Mouse (Mus musculus) hindbrain, embryonic 13.5 days (tissue): Measurements from ENCODE around the gene Ppp3ca. TPM values are rescaled to one million over a fixed set of nuclear protein-coding genes. Genes with fewer than 3 reads are reported as not detected.

Source experiments
- ATAC-seq: fragments of 200-750 bp; cut with Nextera tagmentation; 2 replicates; pipeline ENCODE4 v1.8.0; 2017; ENCODE audit warnings: moderate TSS enrichment; ENCODE audit not compliant: low FRiP score
- H3K27ac ChIP-seq: fragments of 300-500 bp; sonication (generic); 2 replicates; pipeline ENCODE4 v1.5.1; 2015; ENCODE audit warnings: inconsistent platforms, mild to moderate bottlenecking, moderate library complexity
- H3K27me3 ChIP-seq: fragments of 300-500 bp; sonication (generic); 2 replicates; pipeline ENCODE4 v1.6.1; 2015; ENCODE audit warnings: mild to moderate bottlenecking, inconsistent platforms
- H3K36me3 ChIP-seq: fragments of 300-500 bp; sonication (generic); 2 replicates; pipeline ENCODE4 v1.6.1; 2015; ENCODE audit warnings: mild to moderate bottlenecking, inconsistent platforms
- H3K4me1 ChIP-seq: fragments of 300-500 bp; sonication (generic); replicated peaks from 2 replicates; pipeline ENCODE4 v1.6.1; 2015; ENCODE audit warnings: inconsistent platforms
- H3K4me2 ChIP-seq: fragments of 300-500 bp; sonication (generic); 2 replicates; pipeline ENCODE4 v1.6.1; 2015; ENCODE audit warnings: inconsistent platforms, mild to moderate bottlenecking, moderate library complexity
- H3K4me3 ChIP-seq: fragments of 300-500 bp; sonication (generic); 2 replicates; pipeline ENCODE4 v1.5.1; 2015; ENCODE audit warnings: mild to moderate bottlenecking, inconsistent platforms
- H3K9ac ChIP-seq: fragments of 300-500 bp; sonication (generic); 2 replicates; pipeline ENCODE4 v1.6.1; 2015; ENCODE audit warnings: mild to moderate bottlenecking, inconsistent platforms
- H3K9me3 ChIP-seq: fragments of 300-500 bp; sonication (generic); 2 replicates; pipeline ENCODE4 v1.6.1; 2016; ENCODE audit warnings: inconsistent platforms
- WGBS: fragments of 180-500 bp; shearing (Covaris S2); methylation state at CpG from one replicate; pipeline ENCODE4 v1.1.7; 2015; 5-methylcytosine and 5-hydroxymethylcytosine counted together
- polyA plus RNA-seq: library from polyadenylated mRNA; unstranded; fragments of >200 nt; fragmentation: Nextera tagmentation; extraction: Ambion mirVana; gene quantifications from 2 replicates; pipeline ENCODE4 v1.2.1, GENCODE M21; 2015

The Ppp3ca gene
- 131 and 134 TPM in 2 replicates for polyA plus RNA-seq

- WGBS: under 1% methylated on average over 24 of the region's 43 CpGs
- H3K27ac ChIP-seq: peak within 1 kb of the TSS; percentile 97
- H3K4me3 ChIP-seq: peak within 1 kb of the TSS; percentile 91
- peak within 1 kb of the TSS; percentile 95 for H3K9ac ChIP-seq
- peak within 1 kb of the TSS; percentile 68 for H3K4me2 ChIP-seq
- H3K9me3 ChIP-seq: no peaks in the 10 kb centered on the region
- no peaks in the 10 kb centered on the region for H3K36me3 ChIP-seq
- peaks cover 32% of the 10 kb centered on the region for H3K4me1 ChIP-seq
- no peak for ATAC-seq
- H3K27me3 ChIP-seq: no peaks in the 10 kb centered on the region
Measured at GRCm38 (mm10) chr3:136670110-136670359, at the start of gene Ppp3ca. TSS of gene Ppp3ca (plus strand) at chr3:136670124.

- no peak overlapping the region for H3K4me2 ChIP-seq
- no peaks in the 10 kb centered on the region for H3K27me3 ChIP-seq
- no peaks in the 10 kb centered on the region for H3K4me1 ChIP-seq
- ATAC-seq: no peak
- H3K9ac ChIP-seq: no peak overlapping the region
- H3K4me3 ChIP-seq: no peak overlapping the region
- 72% methylated on average over 5 of the region's 5 CpGs for WGBS
- no peak overlapping the region for H3K27ac ChIP-seq
- no peaks in the 10 kb centered on the region for H3K9me3 ChIP-seq
- no peaks in the 10 kb centered on the region for H3K36me3 ChIP-seq
Measured at GRCm38 (mm10) chr3:136640544-136641230, 29.2 kb upstream of the Ppp3ca start.

- WGBS: 70% methylated on average over 4 of the region's 4 CpGs
- ATAC-seq: no peak
- Histone ChIP-seq H3K9ac (no peak overlapping the region), H3K4me3 (no peak overlapping the region), H3K4me2 (no peak overlapping the region), H3K4me1 (peaks cover 7% of the 10 kb centered on the region; the same call in 1 of the 2 replicates), H3K27me3 (no peaks in the 10 kb centered on the region), H3K36me3 (no peaks in the 10 kb centered on the region), H3K27ac (no peak overlapping the region), H3K9me3 (no peaks in the 10 kb centered on the region)
Measured at GRCm38 (mm10) chr3:136650966-136651365, 19.0 kb upstream of the Ppp3ca start.

GRCm38 (mm10) chr3:136651496-136651895, 18.4 kb upstream of the Ppp3ca start:
- Histone ChIP-seq H3K4me1 (peaks cover 7% of the 10 kb centered on the region; the same call in 1 of the 2 replicates), H3K36me3 (no peaks in the 10 kb centered on the region), H3K9me3 (no peaks in the 10 kb centered on the region), H3K27ac (no peak overlapping the region), H3K27me3 (no peaks in the 10 kb centered on the region), H3K4me3 (no peak overlapping the region), H3K9ac (no peak overlapping the region), H3K4me2 (no peak overlapping the region)
- no peak for ATAC-seq
- 12% methylated on average over 6 of the region's 6 CpGs for WGBS

GRCm38 (mm10) chr3:136656460-136657035, 13.4 kb upstream of the Ppp3ca start:
- no peaks in the 10 kb centered on the region for H3K27me3 ChIP-seq
- H3K4me3 ChIP-seq: no peak overlapping the region
- no peak overlapping the region for H3K9ac ChIP-seq
- H3K36me3 ChIP-seq: no peaks in the 10 kb centered on the region
- WGBS: 87% methylated on average over 3 of the region's 3 CpGs
- H3K4me2 ChIP-seq: no peak overlapping the region
- H3K4me1 ChIP-seq: peaks cover 1% of the 10 kb centered on the region; the same call in 1 of the 2 replicates
- no peak overlapping the region for H3K27ac ChIP-seq
- H3K9me3 ChIP-seq: no peaks in the 10 kb centered on the region
- no peak for ATAC-seq

GRCm38 (mm10) chr3:136658681-136659080, 11.2 kb upstream of the Ppp3ca start:
- WGBS: 95% methylated on average over 2 of the region's 2 CpGs

GRCm38 (mm10) chr3:136665119-136665518, 4.8 kb upstream of the Ppp3ca start:
- H3K27ac ChIP-seq: no peak overlapping the region
- peaks cover 3% of the 10 kb centered on the region; the same call in 1 of the 2 replicates for H3K9me3 ChIP-seq
- ATAC-seq: no peak
- no peaks in the 10 kb centered on the region for H3K27me3 ChIP-seq
- peaks cover 10% of the 10 kb centered on the region for H3K4me1 ChIP-seq
- no peak overlapping the region for H3K4me2 ChIP-seq
- WGBS: 74% methylated on average over 1 of the region's 1 CpGs
- H3K9ac ChIP-seq: no peak overlapping the region
- no peaks in the 10 kb centered on the region for H3K36me3 ChIP-seq
- no peak overlapping the region for H3K4me3 ChIP-seq

More at GRCm38 (mm10) chr3:136658681-136659080, 11.2 kb upstream of the Ppp3ca start:
- H3K4me1 ChIP-seq: no peaks in the 10 kb centered on the region
- H3K9ac ChIP-seq: no peak overlapping the region
- no peak overlapping the region for H3K27ac ChIP-seq
- H3K36me3 ChIP-seq: no peaks in the 10 kb centered on the region
- H3K27me3 ChIP-seq: no peaks in the 10 kb centered on the region
- H3K4me2 ChIP-seq: no peak overlapping the region
- no peak for ATAC-seq
- peaks cover under 1% of the 10 kb centered on the region; the same call in 1 of the 2 replicates for H3K9me3 ChIP-seq
- H3K4me3 ChIP-seq: no peak overlapping the region

GRCm38 (mm10) chr3:136668072-136668471, 1.9 kb upstream of the Ppp3ca start:
- Histone ChIP-seq H3K36me3 (no peaks in the 10 kb centered on the region), H3K4me1 (peaks cover 19% of the 10 kb centered on the region), H3K27me3 (no peaks in the 10 kb centered on the region), H3K27ac (no peak overlapping the region), H3K9me3 (peaks cover 3% of the 10 kb centered on the region; the same call in 1 of the 2 replicates), H3K4me2 (no peak overlapping the region), H3K9ac (no peak overlapping the region), H3K4me3 (no peak overlapping the region)
- WGBS: 80% methylated on average over 2 of the region's 2 CpGs
- no peak for ATAC-seq

- peak; percentile 97 for ATAC-seq
- no peaks in the 10 kb centered on the region for H3K9me3 ChIP-seq
- H3K36me3 ChIP-seq: no peaks in the 10 kb centered on the region
- under 1% methylated on average over 48 of the region's 56 CpGs for WGBS
- peak overlapping the region; percentile 91 for H3K4me3 ChIP-seq
- H3K27me3 ChIP-seq: no peaks in the 10 kb centered on the region
- peaks cover 31% of the 10 kb centered on the region for H3K4me1 ChIP-seq
- H3K27ac ChIP-seq: peak overlapping the region; percentile 97
- H3K9ac ChIP-seq: peak overlapping the region; percentile 95
- H3K4me2 ChIP-seq: peak overlapping the region; percentile 65
Measured at GRCm38 (mm10) chr3:136669231-136670109, 454 bp upstream of the Ppp3ca start.

GRCm38 (mm10) chr3:136670360-136671131, 622 bp downstream of the Ppp3ca start:
- Histone ChIP-seq H3K4me3 (peak overlapping the region; percentile 91), H3K9me3 (no peaks in the 10 kb centered on the region), H3K27ac (peak overlapping the region; percentile 97), H3K4me1 (peaks cover 35% of the 10 kb centered on the region), H3K36me3 (no peaks in the 10 kb centered on the region), H3K9ac (peak overlapping the region; percentile 95), H3K27me3 (no peaks in the 10 kb centered on the region), H3K4me2 (peak overlapping the region; percentile 68)
- ATAC-seq: peak; percentile 48
- WGBS: under 1% methylated on average over 70 of the region's 92 CpGs

GRCm38 (mm10) chr3:136671161-136671939, 1.4 kb downstream of the Ppp3ca start:
- Histone ChIP-seq H3K4me1 (peaks cover 43% of the 10 kb centered on the region), H3K9me3 (no peaks in the 10 kb centered on the region), H3K27me3 (no peaks in the 10 kb centered on the region), H3K4me3 (peak overlapping the region; percentile 91), H3K36me3 (no peaks in the 10 kb centered on the region), H3K9ac (peak overlapping the region; percentile 95), H3K4me2 (peak overlapping the region; percentile 68), H3K27ac (peak overlapping the region; percentile 97)
- peak; percentile 48 for ATAC-seq
- WGBS: under 1% methylated on average over 33 of the region's 52 CpGs
